Mouse (Mus musculus): ENCODE measurements around the gene Gm13539.

- no peak for TF ChIP-seq POLR2A (IDR thresholded peaks at IDR 0.05; ENCODE audit: borderline replicate concordance, extremely low read depth, insufficient read depth, insufficient read length, poor library complexity, severe bottlenecking)
- no peak for TF ChIP-seq CTCF (IDR thresholded peaks at IDR 0.05; ENCODE audit: borderline replicate concordance, extremely low read depth, insufficient read depth, insufficient read length)
Measured at GRCm38 (mm10) chr2:25781957-25782356, at the start of gene Gm13539.
